Mouse (Mus musculus) cortical plate, adult 2 months (tissue): ENCODE data around the gene Kiss1r.

Experiments used
- CTCF ChIP-seq: fragments of 200-500 bp; IDR thresholded peaks from 2 replicates; pipeline ENCODE4 v1.5.1; 2011; ENCODE audit warnings: mild to moderate bottlenecking, control low read depth, low read length; ENCODE audit not compliant: insufficient read depth; ENCODE audit errors: extremely low read depth
- POLR2A ChIP-seq: fragments of 200-500 bp; IDR thresholded peaks from 2 replicates; pipeline ENCODE4 v1.6.1; 2011; ENCODE audit warnings: mild to moderate bottlenecking, low read length, control low read depth; ENCODE audit not compliant: insufficient read depth; ENCODE audit errors: extremely low read depth

GRCm38 (mm10) chr10:79970415-79971182 is 53.8 kb downstream of the Kiss1r start, which contains the start of gene Grin3b:
- TF ChIP-seq CTCF (no peak), POLR2A (no peak)
